Mouse (Mus musculus): Measurements from ENCODE around the gene Slamf6. TPM values are rescaled to one million over a fixed set of nuclear protein-coding genes. Genes with fewer than 3 reads are reported as not detected.
"Not testable (repeated sequence)": the region's sequence is repeated elsewhere in the genome, so short reads cannot be mapped to it uniquely, and the experiment has no call there.

The Slamf6 gene
- polyA plus RNA-seq (2015; fragmentation: Nextera tagmentation; extraction: Ambion mirVana): 1.8 and 2.7 TPM in 2 replicates

GRCm38 (mm10) chr1:171917305-171918039 lies at the start of gene Slamf6:
Gene Slamf6, plus strand, starts transcription at chr1:171917515.
- Histone ChIP-seq H3K4me3 (replicated peaks) (no peak within 1 kb of the TSS), H3K27ac (replicated peaks) (no peak within 1 kb of the TSS)
- ATAC-seq (ENCODE audit: insufficient read depth): no peak

DNA sequence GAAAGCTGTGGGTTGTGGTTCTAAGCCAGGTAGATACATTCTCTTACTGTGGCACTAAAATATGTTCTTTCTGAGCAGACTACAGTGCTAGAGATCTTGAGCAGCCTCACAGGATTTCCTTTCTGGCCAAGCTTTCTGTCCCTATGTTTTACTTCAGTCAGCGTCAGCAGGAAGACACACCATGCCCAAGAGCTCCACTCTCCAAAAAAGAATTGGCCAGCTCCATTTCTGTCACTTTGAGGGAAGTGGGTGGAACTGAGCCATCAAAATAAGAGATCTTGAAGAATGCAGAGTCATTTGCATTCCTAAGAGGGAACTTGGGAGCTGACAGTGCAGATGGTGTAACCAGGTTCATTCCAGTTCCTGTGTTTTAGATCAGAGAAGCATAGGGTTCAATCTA lies 30.3 kb upstream of the Slamf6 start:
- H3K27me3 ChIP-seq: no peaks in the 10 kb centered on the region
- H3K4me3 ChIP-seq (replicated peaks): no peak overlapping the region
- no peak overlapping the region for H3K27ac ChIP-seq (replicated peaks)
- no peaks in the 10 kb centered on the region for H3K9me3 ChIP-seq (replicated peaks)
- H3K4me2 ChIP-seq: no peak overlapping the region
- ATAC-seq (ENCODE audit: insufficient read depth): no peak
- H3K36me3 ChIP-seq (replicated peaks): no peaks in the 10 kb centered on the region; the same call in 1 of the 2 replicates
- no peaks in the 10 kb centered on the region for H3K4me1 ChIP-seq (replicated peaks)
- no peak overlapping the region for H3K9ac ChIP-seq
- WGBS (ENCODE audit: insufficient replicate concordance): 50% methylated on average over 1 of the region's 1 CpGs

More at GRCm38 (mm10) chr1:171917305-171918039, at the start of gene Slamf6:
- 39% methylated on average over 14 of the region's 14 CpGs for WGBS (ENCODE audit: insufficient replicate concordance)
- no peaks in the 10 kb centered on the region for H3K27me3 ChIP-seq
- no peak within 1 kb of the TSS for H3K4me2 ChIP-seq
- no peaks in the 10 kb centered on the region for H3K9me3 ChIP-seq (replicated peaks)
- no peaks in the 10 kb centered on the region for H3K4me1 ChIP-seq (replicated peaks)
- no peak within 1 kb of the TSS for H3K9ac ChIP-seq
- H3K36me3 ChIP-seq (replicated peaks): no peaks in the 10 kb centered on the region

DNA sequence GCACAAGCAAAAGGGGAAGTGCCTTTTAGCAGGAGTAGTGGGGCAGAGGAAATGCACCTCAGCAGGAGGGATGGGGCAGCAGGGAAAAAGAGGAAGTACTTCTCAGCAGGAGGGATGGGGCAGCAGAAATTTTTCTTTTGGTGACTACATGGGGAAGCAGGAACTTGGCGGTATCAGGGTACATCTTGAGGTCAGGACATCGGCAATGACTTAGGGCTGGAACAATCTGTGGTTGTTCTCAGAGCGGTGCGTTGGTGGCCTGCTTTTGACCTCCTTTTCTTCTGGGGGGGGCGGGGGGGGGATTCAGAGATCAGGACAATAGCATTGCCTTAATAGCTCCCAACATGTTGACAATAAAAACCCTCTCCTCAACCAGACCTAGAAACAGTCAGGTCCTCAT lies 22.0 kb upstream of the Slamf6 start, which contains the start of gene Gm10521:
TSS of gene Gm10521 (plus strand) at position 301 of the 400 bp plus-strand sequence.
- H3K4me1 ChIP-seq (replicated peaks); H3K27me3 ChIP-seq; H3K9me3 ChIP-seq (replicated peaks); H3K36me3 ChIP-seq (replicated peaks); H3K27ac ChIP-seq (replicated peaks); H3K9ac ChIP-seq; ATAC-seq (ENCODE audit: insufficient read depth); H3K4me3 ChIP-seq (replicated peaks); H3K4me2 ChIP-seq: not testable (repeated sequence)
- 74% methylated on average over 5 of the region's 5 CpGs for WGBS (ENCODE audit: insufficient replicate concordance)

DNA sequence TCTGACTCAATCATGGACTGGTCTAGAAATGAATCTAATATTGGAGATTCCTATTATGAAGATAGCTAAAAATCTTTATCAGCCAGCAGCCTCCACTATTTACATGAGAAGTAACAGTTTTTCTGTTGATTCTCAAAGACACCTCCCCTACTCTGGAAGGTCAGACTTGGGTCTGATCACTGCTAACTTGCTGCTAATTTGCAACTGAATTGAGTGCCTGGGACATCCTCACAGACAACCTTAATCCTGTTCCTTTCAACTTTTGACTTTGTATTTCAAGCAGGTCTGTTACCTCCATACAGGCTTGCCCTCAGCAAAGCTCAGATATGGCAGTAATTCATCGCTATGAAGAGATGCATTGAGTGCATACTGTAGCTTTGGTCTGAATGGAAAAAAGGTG lies 13.3 kb upstream of the Slamf6 start:
- H3K9me3 ChIP-seq (replicated peaks): no peaks in the 10 kb centered on the region
- H3K36me3 ChIP-seq (replicated peaks): no peaks in the 10 kb centered on the region
- no peak overlapping the region for H3K4me2 ChIP-seq
- H3K27me3 ChIP-seq: no peaks in the 10 kb centered on the region
- H3K27ac ChIP-seq (replicated peaks): no peak overlapping the region
- 69% methylated on average over 1 of the region's 1 CpGs for WGBS (ENCODE audit: insufficient replicate concordance)
- no peaks in the 10 kb centered on the region for H3K4me1 ChIP-seq (replicated peaks)
- no peak for ATAC-seq (ENCODE audit: insufficient read depth)
- no peak overlapping the region for H3K9ac ChIP-seq
- H3K4me3 ChIP-seq (replicated peaks): no peak overlapping the region

DNA sequence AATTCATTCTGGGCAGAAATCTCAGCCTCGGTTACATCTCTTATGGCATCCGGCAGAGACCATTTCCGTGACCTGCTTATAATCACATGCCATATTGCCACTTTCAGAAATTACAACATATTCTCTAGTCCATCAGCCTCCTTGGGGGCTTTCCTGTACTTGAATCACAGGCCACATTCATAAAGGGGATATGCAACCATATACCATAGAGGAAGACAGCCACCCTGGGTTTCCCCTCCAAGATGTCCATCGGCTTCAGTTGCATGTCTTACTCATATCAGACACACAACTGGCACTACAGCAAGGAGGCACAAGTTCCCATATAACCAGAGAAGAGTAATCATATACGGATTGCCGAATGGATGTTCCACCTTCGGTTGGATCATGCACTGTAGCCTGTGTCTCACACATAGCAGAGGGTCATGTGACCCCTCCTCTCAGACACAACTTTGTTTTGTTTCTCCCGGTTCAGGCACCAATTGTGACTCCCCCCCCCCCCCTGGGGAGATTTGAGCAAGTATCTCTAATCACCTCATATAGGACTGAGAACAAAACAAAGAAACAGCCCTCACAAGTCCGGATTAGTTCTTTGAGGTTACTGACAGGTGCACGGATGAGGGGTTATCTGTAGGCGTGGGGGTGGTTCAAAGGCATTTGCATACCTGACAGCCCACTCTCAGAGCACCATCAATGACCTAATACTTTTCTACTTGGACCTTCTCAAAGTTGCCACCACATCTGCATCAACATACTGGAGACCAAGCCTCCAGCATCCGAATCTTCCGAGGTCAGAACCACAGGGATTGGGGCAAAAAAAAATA lies 1.5 kb upstream of the Slamf6 start:
- H3K9ac ChIP-seq: no peak overlapping the region
- no peak for ATAC-seq (ENCODE audit: insufficient read depth)
- 66% methylated on average over 13 of the region's 13 CpGs for WGBS (ENCODE audit: insufficient replicate concordance)
- H3K36me3 ChIP-seq (replicated peaks): no peaks in the 10 kb centered on the region
- no peak overlapping the region for H3K4me3 ChIP-seq (replicated peaks)
- H3K27me3 ChIP-seq: no peaks in the 10 kb centered on the region
- no peaks in the 10 kb centered on the region for H3K4me1 ChIP-seq (replicated peaks)
- H3K9me3 ChIP-seq (replicated peaks): no peaks in the 10 kb centered on the region
- no peak overlapping the region for H3K4me2 ChIP-seq
- no peak overlapping the region for H3K27ac ChIP-seq (replicated peaks)

GRCm38 (mm10) chr1:171918136-171918920 lies 1.0 kb downstream of the Slamf6 start:
- Histone ChIP-seq H3K36me3 (replicated peaks) (no peaks in the 10 kb centered on the region), H3K27me3 (no peaks in the 10 kb centered on the region), H3K27ac (replicated peaks) (no peak overlapping the region), H3K9me3 (replicated peaks) (no peaks in the 10 kb centered on the region), H3K9ac (no peak overlapping the region), H3K4me2 (no peak overlapping the region), H3K4me1 (replicated peaks) (no peaks in the 10 kb centered on the region), H3K4me3 (replicated peaks) (no peak overlapping the region)
- no peak for ATAC-seq (ENCODE audit: insufficient read depth)
- WGBS (ENCODE audit: insufficient replicate concordance): 54% methylated on average over 12 of the region's 12 CpGs

DNA sequence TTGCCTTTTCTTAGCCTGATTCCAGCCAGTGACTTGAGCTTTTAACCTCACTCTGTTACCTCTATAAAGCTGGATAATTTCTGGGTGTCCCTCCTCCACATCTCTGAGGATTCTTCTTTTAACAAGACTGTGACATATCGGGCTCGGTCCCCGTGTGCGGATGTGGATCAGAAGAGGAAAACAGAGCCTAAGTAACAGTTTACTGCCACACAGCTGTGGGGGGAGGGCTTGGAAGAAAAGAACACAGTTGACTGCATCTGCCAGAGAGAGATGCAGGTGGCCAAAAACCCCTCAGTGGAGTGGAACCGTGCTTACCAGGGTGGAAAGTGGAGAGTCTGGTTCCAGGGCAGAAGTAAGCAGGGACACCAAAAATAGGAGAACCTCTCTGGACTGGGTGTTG lies 1.9 kb downstream of the Slamf6 start:
- no peaks in the 10 kb centered on the region for H3K9me3 ChIP-seq (replicated peaks)
- no peaks in the 10 kb centered on the region for H3K27me3 ChIP-seq
- no peaks in the 10 kb centered on the region for H3K36me3 ChIP-seq (replicated peaks)
- H3K9ac ChIP-seq: no peak overlapping the region
- no peaks in the 10 kb centered on the region for H3K4me1 ChIP-seq (replicated peaks)
- no peak overlapping the region for H3K27ac ChIP-seq (replicated peaks)
- no peak overlapping the region for H3K4me3 ChIP-seq (replicated peaks)
- no peak overlapping the region for H3K4me2 ChIP-seq
- no peak for ATAC-seq (ENCODE audit: insufficient read depth)
- WGBS (ENCODE audit: insufficient replicate concordance): 79% methylated on average over 5 of the region's 5 CpGs

GRCm38 (mm10) chr1:171919901-171920510 lies 2.7 kb downstream of the Slamf6 start:
- Histone ChIP-seq H3K4me2 (no peak overlapping the region), H3K4me1 (replicated peaks) (no peaks in the 10 kb centered on the region), H3K27ac (replicated peaks) (no peak overlapping the region), H3K27me3 (no peaks in the 10 kb centered on the region), H3K9ac (no peak overlapping the region), H3K36me3 (replicated peaks) (no peaks in the 10 kb centered on the region), H3K4me3 (replicated peaks) (no peak overlapping the region), H3K9me3 (replicated peaks) (no peaks in the 10 kb centered on the region)
- ATAC-seq (ENCODE audit: insufficient read depth): no peak
- 50% methylated on average over 6 of the region's 6 CpGs for WGBS (ENCODE audit: insufficient replicate concordance)

- H3K9me3 ChIP-seq (replicated peaks): no peaks in the 10 kb centered on the region
- H3K27me3 ChIP-seq: no peaks in the 10 kb centered on the region
- no peak overlapping the region for H3K9ac ChIP-seq
- H3K4me2 ChIP-seq: no peak overlapping the region
- no peak overlapping the region for H3K4me3 ChIP-seq (replicated peaks)
- no peak overlapping the region for H3K27ac ChIP-seq (replicated peaks)
- 10% methylated on average over 9 of the region's 9 CpGs for WGBS (ENCODE audit: insufficient replicate concordance)
- H3K36me3 ChIP-seq (replicated peaks): no peaks in the 10 kb centered on the region
- H3K4me1 ChIP-seq (replicated peaks): no peaks in the 10 kb centered on the region
- no peak for ATAC-seq (ENCODE audit: insufficient read depth)
Observed at GRCm38 (mm10) chr1:171920989-171921621, 3.8 kb downstream of the Slamf6 start.

- H3K27ac ChIP-seq (replicated peaks): no peak overlapping the region
- H3K27me3 ChIP-seq: no peaks in the 10 kb centered on the region
- H3K9ac ChIP-seq: no peak overlapping the region
- no peak overlapping the region for H3K4me2 ChIP-seq
- no peak overlapping the region for H3K4me3 ChIP-seq (replicated peaks)
- H3K36me3 ChIP-seq (replicated peaks): no peaks in the 10 kb centered on the region
- 30% methylated on average over 2 of the region's 2 CpGs for WGBS (ENCODE audit: insufficient replicate concordance)
- ATAC-seq (ENCODE audit: insufficient read depth): no peak
- no peaks in the 10 kb centered on the region for H3K4me1 ChIP-seq (replicated peaks)
- no peaks in the 10 kb centered on the region for H3K9me3 ChIP-seq (replicated peaks)
Observed at GRCm38 (mm10) chr1:171921641-171922040, 4.3 kb downstream of the Slamf6 start.
